Mouse (Mus musculus) 416B (cell line): ENCODE results near the gene Rtn1.

Source experiments
- DNase-seq: peaks from one replicate; pipeline ENCODE4 v3.0.0; 2011; ENCODE audit warnings: low read depth

Gene Rtn1

GRCm38 (mm10) chr12:72408954-72409353 lies at the start of gene Rtn1:
Rtn1 (minus strand) TSS chr12:72409054.
- DNase-seq: no peak

DNA sequence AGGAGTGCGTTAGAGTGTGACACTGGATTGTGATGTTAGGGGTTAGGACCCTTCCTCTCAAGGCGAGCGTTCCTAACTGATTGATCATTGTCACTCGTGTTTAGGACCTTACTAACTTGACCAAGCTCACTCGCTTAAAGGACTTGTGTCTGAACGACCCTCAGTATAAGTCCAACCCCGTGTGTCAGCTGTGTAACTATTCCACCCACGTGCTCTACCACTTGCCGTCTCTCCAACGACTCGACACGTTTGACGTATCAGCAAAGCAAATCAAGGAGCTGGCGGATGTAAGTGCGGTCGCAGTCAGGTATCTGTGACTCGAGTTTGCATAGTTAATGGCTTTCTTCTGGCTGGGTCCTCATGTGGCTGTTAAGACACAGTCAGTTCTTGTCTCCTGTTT lies 45.1 kb upstream of the Rtn1 start:
- DNase-seq: no peak

DNA sequence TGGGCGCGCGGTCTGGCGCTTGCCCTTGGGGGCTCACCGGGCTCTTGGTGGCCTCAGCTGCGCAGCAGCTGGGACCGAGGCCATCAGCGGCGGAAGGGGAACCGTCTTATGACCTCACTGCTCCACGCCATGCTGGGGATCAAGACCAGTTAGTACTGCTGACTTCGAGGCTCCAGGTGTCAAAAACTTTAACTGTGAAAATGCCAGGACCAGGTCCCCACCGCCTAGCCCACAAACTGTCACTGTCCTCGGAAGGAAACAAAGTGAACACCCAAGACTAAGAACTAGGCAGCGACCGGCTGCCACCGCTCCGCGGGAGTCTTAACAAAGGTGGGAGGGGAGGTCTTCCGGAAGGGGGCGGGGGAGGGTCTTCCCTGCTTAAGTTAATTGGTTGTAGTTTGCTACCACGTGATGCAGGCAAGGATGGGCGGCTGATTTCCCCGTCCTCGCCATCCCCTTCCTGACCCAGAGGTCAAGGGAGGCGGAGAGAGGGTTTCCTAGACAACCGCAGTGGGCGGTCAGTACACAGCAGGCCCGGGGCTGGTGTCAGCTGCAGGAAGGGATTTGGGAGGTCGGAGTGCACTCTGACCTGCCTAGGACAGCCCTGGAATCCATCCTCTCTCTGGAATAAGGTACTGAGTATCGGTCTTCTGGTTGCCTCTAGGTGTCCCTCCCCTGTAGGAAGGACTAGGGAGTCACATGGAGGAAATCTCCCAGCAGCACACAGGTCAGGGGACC lies 33.2 kb upstream of the Rtn1 start, which contains the start of gene Lrrc9:
Lrrc9 (plus strand) TSS at position 28 of the 738 bp plus-strand sequence.
- no peak for DNase-seq

DNA sequence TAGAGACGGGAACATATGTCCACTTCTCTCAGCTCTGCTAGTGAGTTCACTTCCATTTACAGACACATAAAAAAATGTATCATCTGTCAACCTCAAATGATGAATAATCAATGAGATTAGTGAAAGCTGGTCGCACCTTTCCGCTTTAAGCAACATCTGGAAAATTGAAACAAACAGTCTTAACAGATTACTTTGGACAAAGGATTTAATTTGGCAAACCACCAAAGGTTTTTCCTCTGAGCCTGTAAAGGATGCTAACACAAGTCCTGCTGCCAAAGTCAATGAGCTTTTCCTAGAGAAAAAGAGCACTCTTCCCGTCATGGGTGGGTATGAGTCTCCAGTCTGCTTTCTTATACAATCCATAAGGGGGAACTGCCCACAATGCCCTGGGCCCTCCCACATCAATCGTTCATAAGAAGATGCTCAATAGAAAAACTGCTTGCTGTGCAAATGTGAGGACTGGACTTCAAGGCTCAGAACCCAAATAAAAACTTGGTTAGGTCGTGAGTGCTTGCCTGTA lies 30.2 kb upstream of the Rtn1 start:
- DNase-seq: no peak

- no peak for DNase-seq
Measured at GRCm38 (mm10) chr12:72437676-72438341, 29.0 kb upstream of the Rtn1 start.

GRCm38 (mm10) chr12:72433241-72433865 lies 24.5 kb upstream of the Rtn1 start:
- no peak for DNase-seq

GRCm38 (mm10) chr12:72432209-72432608 lies 23.4 kb upstream of the Rtn1 start:
- no peak for DNase-seq

DNA sequence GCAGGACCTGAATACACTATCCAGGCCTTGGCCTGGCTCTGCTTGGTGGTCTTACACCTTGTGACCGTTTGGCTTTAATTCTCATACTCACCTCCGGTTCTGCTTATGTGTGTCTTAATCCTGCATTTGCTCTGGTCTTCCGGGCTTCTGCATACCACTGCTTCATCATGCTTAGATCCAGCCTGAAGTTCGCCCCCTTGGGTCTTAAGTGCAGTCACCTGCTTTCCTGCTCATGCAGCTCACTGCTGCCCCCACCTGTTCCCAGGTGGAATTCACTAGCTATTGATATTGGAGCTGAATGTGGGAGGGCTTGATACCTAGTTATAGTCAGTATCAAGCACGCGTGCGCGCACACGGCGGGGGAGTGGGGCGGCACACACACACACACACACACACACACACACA lies 18.9 kb upstream of the Rtn1 start:
- peak; percentile 63 for DNase-seq

- DNase-seq: peak; percentile 53
Measured at GRCm38 (mm10) chr12:72422681-72423080, 13.8 kb upstream of the Rtn1 start.

DNA sequence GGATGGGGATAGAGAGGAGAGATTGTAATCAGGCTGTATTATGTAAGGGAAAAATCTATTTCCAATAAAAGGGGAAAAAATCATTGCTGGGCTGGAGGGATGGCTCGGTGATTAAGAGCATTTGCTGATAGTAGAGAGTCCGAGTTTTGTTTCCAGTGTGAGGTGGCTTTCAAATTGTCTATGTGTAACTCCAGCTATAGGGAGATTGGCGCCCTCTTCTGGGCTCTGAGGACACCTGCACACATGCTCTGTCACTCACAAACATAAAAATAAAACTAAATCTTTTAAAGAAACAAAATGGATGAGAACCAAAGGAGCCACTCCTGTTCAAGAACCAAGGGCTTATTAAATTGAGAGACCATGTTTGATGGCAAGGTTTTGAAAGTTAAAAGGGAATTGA lies 8.9 kb upstream of the Rtn1 start:
- peak; percentile 69 for DNase-seq

GRCm38 (mm10) chr12:72408111-72408891 lies 553 bp downstream of the Rtn1 start:
- no peak for DNase-seq

DNA sequence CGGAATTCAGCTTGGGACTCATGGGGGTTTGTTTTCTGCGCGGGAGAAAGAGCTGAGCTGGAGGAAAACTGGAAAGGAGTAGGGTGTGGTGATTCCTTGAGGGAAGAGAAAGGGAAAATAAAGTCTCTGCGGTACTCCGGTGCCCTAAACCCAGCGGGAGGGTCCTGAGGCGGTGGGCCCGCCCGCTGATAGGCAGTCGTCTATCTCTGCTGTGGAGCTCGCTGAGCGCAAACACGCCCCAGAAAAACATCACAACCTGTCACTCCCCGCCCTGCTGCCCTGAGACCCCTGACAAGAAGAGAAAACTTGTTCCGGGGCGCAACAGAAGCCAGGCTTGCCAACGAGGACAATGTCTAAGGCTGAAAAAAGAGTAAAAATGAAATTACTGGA lies 1.1 kb downstream of the Rtn1 start:
- DNase-seq: no peak

- DNase-seq: no peak
Measured at GRCm38 (mm10) chr12:72407146-72407545, 1.7 kb downstream of the Rtn1 start.

DNA sequence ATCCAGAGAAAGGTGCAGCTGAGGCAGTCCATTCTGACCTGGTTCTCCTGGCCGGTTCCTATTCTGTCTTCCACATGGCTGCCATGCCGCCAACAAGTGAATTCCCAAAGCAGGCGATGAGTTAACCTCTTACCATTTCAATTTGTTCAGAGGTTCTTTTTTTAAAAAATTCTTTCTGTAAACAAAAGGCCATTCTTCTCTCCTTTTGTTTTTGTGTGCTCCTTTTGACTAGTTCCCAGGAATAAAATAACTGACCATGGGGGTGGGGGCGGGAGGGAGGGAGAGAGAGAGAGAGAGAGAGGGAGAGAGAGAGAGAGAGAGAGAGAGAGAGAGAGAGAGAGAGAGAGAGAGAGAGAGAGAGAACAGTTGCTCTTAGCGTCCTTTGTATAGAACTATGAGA lies 3.8 kb downstream of the Rtn1 start:
- no peak for DNase-seq

GRCm38 (mm10) chr12:72393046-72393805 lies 15.6 kb downstream of the Rtn1 start:
- DNase-seq: no peak

DNA sequence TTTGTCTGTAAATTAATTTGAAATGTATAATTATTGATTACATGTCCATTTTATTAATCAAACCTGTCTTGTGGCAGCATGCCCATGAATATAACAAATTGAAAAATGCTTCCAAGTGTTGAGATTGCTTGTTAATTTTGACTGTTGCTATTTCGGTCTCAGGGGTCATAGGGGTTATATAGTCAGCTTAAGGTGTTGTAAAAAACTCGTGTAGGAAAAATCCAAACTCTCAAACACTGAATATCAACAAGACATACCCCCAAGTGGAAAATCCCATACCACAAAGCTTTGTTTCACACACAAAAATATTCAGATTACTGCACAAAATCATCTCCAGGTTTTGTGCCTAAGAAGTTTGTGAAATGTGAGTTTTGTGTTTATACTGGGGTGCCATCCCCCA lies 18.5 kb downstream of the Rtn1 start:
- DNase-seq: no peak

DNA sequence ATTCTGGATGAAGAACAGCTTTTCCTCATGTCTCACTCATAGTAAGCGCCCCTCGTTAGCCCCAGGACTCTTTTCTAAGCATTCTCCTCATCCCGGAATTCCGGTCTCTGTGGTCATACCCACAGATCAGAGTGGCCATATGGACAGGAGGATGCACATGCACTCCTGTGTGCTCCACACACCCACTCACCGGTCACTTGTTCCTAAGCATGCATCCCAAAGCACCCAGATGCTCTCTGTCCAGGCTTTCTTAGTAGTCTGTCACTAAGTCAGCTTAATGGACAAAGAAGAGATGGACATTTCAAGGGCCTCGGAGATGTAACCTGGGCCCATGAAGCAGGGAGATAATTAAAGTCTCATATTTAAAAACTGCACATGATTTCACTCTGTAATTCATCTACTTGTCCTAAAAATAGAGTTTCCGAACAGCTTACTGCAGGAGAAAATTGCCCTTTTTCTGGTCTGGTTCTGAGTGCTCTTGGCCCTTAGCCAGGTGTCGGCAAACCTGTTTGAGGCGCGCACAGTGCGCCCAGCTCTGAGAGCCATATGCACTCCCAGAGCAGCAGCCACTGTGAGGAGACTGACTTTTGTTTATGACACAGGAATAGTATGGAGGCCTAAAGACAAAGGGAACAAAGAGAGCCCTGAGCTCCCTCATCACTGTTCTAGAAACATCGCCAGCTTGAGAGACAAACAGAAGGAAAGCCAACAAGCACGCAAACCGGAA lies 19.3 kb downstream of the Rtn1 start:
- DNase-seq: no peak

DNA sequence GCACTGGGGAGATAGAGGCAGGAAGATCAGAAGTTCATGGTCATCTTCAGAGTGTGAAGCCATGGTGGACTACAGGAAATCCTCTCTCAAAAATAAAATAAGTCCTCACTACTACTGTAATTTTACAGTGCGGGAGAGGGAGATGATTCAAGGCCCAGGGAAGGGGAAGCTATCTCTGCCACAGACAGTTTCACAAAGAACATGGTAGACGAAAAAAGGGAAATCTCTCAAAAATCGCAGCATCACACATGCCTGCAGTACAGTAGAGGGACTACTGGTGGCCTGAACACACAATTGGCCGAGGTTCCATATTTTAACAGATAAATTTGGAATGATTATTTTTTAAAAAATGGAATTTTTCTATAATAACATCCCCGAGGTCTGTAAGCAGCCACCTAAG lies 20.0 kb downstream of the Rtn1 start:
- DNase-seq: no peak

DNA sequence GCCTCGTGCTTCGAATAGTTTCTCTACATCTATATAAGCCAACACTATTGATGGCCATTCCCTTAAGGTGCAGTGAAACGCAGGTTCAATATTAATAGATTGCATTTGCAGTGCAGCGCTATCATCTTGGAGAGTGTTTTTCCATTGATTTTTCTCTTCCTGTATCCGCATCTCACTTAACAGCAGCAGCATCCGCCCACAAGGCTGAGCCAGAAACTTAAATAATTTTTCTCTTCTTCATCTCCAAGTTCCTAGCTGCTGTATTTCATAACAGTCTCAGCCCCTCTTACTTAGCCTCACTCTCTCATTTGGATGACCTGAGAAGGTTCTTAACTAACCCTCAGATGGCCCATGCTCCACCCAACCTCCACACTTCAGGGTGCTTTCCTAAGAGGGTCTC lies 20.7 kb downstream of the Rtn1 start:
- DNase-seq: no peak

DNA sequence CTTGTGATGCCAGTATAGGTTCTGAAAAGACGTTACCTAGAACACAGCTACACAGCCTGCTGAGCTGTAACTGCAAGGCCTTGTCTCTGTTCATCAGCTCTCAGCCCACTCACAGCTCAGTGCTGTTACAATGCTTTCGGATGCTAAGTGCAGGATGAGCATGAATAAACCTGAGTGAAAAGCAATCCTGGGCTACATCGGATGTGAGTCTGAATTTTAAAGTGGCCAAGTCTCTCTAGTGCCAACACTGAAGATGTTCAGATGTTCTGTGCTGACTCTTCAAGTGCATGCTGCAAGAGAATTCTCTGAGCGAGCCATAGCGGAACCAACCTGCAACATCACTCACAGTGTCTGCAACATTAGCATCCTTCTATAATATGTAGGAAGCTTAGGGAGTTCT lies 32.5 kb downstream of the Rtn1 start:
- DNase-seq: no peak

DNA sequence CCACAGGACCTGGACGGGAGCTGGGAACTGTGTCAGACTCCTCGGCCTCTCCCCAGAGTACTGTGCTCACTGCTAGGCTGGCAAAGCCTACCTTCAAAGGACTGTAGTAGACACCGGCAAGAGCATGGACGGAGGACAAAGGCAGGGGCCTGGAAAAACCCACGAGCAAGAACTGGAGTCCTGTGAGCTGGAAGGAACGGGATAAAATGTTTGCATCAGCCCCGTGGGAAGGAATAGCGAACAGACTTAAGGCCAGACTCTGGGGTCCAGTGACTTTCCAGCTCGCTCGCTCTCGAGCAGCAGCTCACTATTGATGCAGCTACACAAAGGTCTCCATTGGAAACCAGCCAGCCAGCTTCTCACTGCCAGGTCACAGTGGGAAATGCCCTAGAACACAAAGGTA lies 34.0 kb downstream of the Rtn1 start:
- DNase-seq: no peak
